Mouse (Mus musculus) mouse trophoblast stem cell (cell line): Measurements from ENCODE around the gene Rapgef2.

ENCODE experiments used
- in situ Hi-C, 2 experiments: fragments of 300-500 bp; cut with MseI, MboI; formaldehyde crosslinking; loops; 2 replicates in 1 of 2; 3 replicates in 1 of 2; pipeline ENCODE4 v1.15.1; 2025

Rapgef2 gene

GRCm38 (mm10) chr3:79039008-79039407, 247.3 kb downstream of the Rapgef2 start:
- in situ Hi-C loops = no loop called here

- in situ Hi-C loops = no loop called here
Observed at GRCm38 (mm10) chr3:79034457-79034856, 251.9 kb downstream of the Rapgef2 start.

DNA sequence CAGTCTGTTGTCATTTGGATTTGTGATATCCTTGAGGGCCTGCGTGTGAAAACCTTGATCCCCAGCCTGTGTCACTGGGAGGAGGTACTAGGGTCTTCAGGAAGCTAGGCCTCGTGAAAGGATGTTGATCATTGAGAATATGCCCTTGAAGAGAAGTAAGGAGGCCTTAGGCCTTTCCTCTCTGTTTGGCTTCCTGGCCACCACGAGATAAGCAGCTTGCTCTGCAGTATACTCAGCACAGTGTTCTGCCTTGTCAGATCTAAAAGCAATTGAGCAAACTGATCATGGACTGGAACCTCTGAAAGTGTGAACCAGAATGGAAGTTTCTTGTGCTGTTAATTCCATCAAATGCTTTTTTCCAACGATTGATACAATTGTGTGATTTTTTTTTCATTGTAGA, 255.5 kb downstream of the Rapgef2 start:
- in situ Hi-C loops = no loop called here

DNA sequence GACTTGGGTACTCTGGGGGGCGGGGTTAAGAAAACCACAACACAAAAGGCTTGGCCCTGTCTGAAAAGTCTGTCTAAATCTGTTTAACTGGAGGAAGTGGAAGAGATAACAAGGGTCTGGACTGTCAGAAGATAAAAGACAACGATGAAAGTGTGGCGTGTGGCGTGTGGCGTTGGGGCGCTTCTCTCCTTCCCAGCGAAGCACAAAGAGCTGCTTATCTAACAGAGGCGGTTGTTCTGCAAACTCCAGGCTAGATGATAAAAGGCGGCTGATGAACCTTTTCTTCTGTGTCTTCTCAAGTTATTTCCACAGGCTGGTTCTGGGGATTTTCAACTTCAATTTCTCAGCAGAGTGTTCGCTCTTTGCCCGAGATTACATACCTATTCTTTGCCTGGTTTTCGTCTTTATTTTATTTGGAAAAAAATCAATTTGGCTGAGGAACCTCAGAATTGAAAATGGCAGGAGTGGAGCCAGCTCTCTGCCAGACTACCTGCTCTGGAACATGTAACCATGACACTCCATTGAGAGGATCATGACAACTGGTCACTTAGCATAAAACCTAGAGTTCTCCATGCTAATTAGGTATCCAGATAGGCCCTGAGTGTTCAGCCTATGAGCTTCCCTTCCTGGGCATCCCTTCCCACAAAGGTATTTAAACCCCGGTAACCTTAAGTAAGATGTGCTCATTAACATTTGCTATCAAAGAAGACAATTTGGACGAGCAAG, 258.0 kb downstream of the Rapgef2 start:
- in situ Hi-C loops = no loop called here

- in situ Hi-C loops = no loop called here
Observed at GRCm38 (mm10) chr3:79025983-79026382, 260.3 kb downstream of the Rapgef2 start.

GRCm38 (mm10) chr3:79023735-79024328, 262.5 kb downstream of the Rapgef2 start:
- in situ Hi-C loops = no loop called here

GRCm38 (mm10) chr3:79022690-79023089, 263.6 kb downstream of the Rapgef2 start:
- in situ Hi-C loops = no loop called here

DNA sequence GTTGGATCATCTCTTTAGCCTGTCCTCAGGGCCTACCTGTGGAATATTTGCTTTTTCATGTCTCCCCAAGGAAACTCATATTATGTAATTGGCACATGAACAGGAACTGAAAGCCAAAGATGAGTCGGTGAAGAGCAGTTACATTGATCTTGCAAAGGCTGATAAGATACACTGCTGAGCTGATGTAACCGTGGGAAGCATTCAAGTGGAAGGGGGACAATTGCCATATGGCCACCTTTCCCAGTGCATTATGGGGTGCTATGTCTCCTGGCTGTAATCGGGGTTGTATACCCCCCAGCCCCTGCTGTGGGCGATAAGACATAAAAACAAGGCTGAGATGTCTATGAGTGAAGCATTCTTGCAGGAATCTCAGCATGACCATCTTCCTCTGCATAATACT, 268.9 kb downstream of the Rapgef2 start:
- in situ Hi-C loops = no loop called here

DNA sequence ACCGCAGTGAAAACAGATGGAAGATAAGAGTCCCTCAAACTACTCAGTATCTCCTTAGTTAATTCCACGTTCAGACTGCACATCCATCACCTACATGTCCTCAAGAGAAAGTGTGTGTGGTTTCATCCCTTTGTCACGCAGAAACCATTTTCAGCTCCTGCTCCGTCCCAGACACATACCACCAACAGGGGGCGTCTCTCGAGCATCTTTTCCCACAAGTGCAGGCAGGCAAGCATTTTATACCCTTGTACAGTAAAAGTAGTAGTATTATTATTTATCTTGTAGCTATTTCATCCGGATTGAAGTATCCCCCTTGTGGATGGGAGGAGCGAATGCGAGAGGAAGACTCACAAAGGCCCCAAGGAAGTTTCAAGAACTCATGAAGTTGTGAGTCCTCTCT, 269.5 kb downstream of the Rapgef2 start:
- in situ Hi-C loops = no loop called here

- in situ Hi-C loops = no loop called here
Observed at GRCm38 (mm10) chr3:79015621-79016474, 270.5 kb downstream of the Rapgef2 start.
